Mouse (Mus musculus): Measurements from ENCODE around the gene Vmn1r220. TPM values are rescaled to one million over a fixed set of nuclear protein-coding genes. Genes with fewer than 3 reads are reported as not detected.

Gene Vmn1r220
- polyA plus RNA-seq, 1 experiment from 2014 or later, result not detected

GRCm38 (mm10) chr13:23133501-23133900, 54.3 kb downstream of the Vmn1r220 start:
- Histone ChIP-seq H3K4me1 (ENCODE audit: control insufficient read depth in 2 of 2, insufficient read depth in 2 of 2, low read length in 2 of 2) (no peaks in the 10 kb centered on the region), H3K4me2 (ENCODE audit: low read length) (no peak overlapping the region), H3K27ac (replicated peaks in 1 of 2; ENCODE audit: control insufficient read depth in 1 of 2, insufficient read depth in 1 of 2, low read depth in 2 of 2, low read length in 2 of 2) (no peak overlapping the region), H3K9me3 (ENCODE audit: control insufficient read depth, low read length) (no peaks in the 10 kb centered on the region), H3K9ac (ENCODE audit: low read length) (no peak overlapping the region), H3K4me3 (ENCODE audit: control insufficient read depth in 1 of 2, insufficient read depth in 1 of 2, low read depth in 1 of 2, low read length in 2 of 2) (no peak overlapping the region), H3K27me3 (ENCODE audit: control insufficient read depth, insufficient read depth, low read length) (no peaks in the 10 kb centered on the region), H3K36me3 (ENCODE audit: control insufficient read depth, insufficient read depth, low read length) (no peaks in the 10 kb centered on the region)
- no peak for ATAC-seq (ENCODE audit: insufficient number of reproducible peaks, insufficient read depth, low FRiP score, low read depth)
- WGBS, result 71% methylated on average over 1 of the region's 1 CpGs

- no peak within 1 kb of the TSS for H3K27ac ChIP-seq (replicated peaks in 1 of 2; ENCODE audit: control insufficient read depth in 1 of 2, insufficient read depth in 1 of 2, low read depth in 2 of 2, low read length in 2 of 2)
- no peak within 1 kb of the TSS for H3K4me3 ChIP-seq (ENCODE audit: control insufficient read depth in 1 of 2, insufficient read depth in 1 of 2, low read depth in 1 of 2, low read length in 2 of 2)
- no peak within 1 kb of the TSS for H3K9ac ChIP-seq (ENCODE audit: low read length)
- H3K27me3 ChIP-seq (ENCODE audit: control insufficient read depth, insufficient read depth, low read length), result no peaks in the 10 kb centered on the region
- H3K4me1 ChIP-seq (ENCODE audit: control insufficient read depth in 2 of 2, insufficient read depth in 2 of 2, low read length in 2 of 2), result no peaks in the 10 kb centered on the region
- WGBS, result 59% methylated on average over 3 of the region's 3 CpGs
- no peak for ATAC-seq (ENCODE audit: insufficient number of reproducible peaks, insufficient read depth, low FRiP score, low read depth)
- no peaks in the 10 kb centered on the region for H3K36me3 ChIP-seq (ENCODE audit: control insufficient read depth, insufficient read depth, low read length)
- H3K4me2 ChIP-seq (ENCODE audit: low read length), result no peak within 1 kb of the TSS
- no peaks in the 10 kb centered on the region for H3K9me3 ChIP-seq (ENCODE audit: control insufficient read depth, low read length)
Observed at GRCm38 (mm10) chr13:23133099-23133498, 54.7 kb downstream of the Vmn1r220 start, which contains the start of gene Vmn1r218. Gene Vmn1r218 (plus strand): TSS chr13:23133155.

Other genes with a start within 250 kb of the Vmn1r220 start
- gene Vmn1r213, start 180.3 kb downstream of the Vmn1r220 start, polyA plus RNA-seq (2014; fragmentation: Nextera tagmentation; extraction: Ambion mirVana), result not detected in 2 replicates
- not detected in 2 replicates for gene Vmn1r214, start 157.6 kb downstream of the Vmn1r220 start, polyA plus RNA-seq (2014; fragmentation: Nextera tagmentation; extraction: Ambion mirVana)
- gene Vmn1r215, start 120.0 kb downstream of the Vmn1r220 start, polyA plus RNA-seq (2014; fragmentation: Nextera tagmentation; extraction: Ambion mirVana), result not detected in 2 replicates
- gene Vmn1r217, start 69.7 kb downstream of the Vmn1r220 start, polyA plus RNA-seq (2014; fragmentation: Nextera tagmentation; extraction: Ambion mirVana), result not detected in 2 replicates
- gene Vmn1r218, start 54.8 kb downstream of the Vmn1r220 start, polyA plus RNA-seq (2014; fragmentation: Nextera tagmentation; extraction: Ambion mirVana), result not detected in 2 replicates
- not detected in 2 replicates for gene Vmn1r219, start 28.7 kb downstream of the Vmn1r220 start, polyA plus RNA-seq (2014; fragmentation: Nextera tagmentation; extraction: Ambion mirVana)
- not detected in 2 replicates for gene Vmn1r221, start 26.2 kb upstream of the Vmn1r220 start, polyA plus RNA-seq (2014; fragmentation: Nextera tagmentation; extraction: Ambion mirVana)
- gene Vmn1r222, start 48.0 kb upstream of the Vmn1r220 start, polyA plus RNA-seq (2014; fragmentation: Nextera tagmentation; extraction: Ambion mirVana), result not detected in 2 replicates
- not detected in 2 replicates for gene Vmn1r223, start 59.2 kb upstream of the Vmn1r220 start, polyA plus RNA-seq (2014; fragmentation: Nextera tagmentation; extraction: Ambion mirVana)
- 39.5 and 41.0 TPM in 2 replicates for gene Zfp322a, start 181.2 kb upstream of the Vmn1r220 start, polyA plus RNA-seq (2014; fragmentation: Nextera tagmentation; extraction: Ambion mirVana)
- gene Abt1, start 235.9 kb upstream of the Vmn1r220 start, polyA plus RNA-seq (2014; fragmentation: Nextera tagmentation; extraction: Ambion mirVana), result 8.3 and 9.1 TPM in 2 replicates